Mouse (Mus musculus) subcutaneous adipose tissue, adult 2 months (tissue): ENCODE measurements around the gene Nlrp14. TPM values are rescaled to one million over a fixed set of nuclear protein-coding genes. Genes with fewer than 3 reads are reported as not detected.

Experiments
- polyA plus RNA-seq: library from polyadenylated mRNA; depleted of rRNA; stranded (reverse); fragments of >200 nt; gene quantifications from 2 replicates; pipeline ENCODE4 v1.2.3, GENCODE M21; 2012; ENCODE audit warnings: low replicate concordance; rRNA removed

Nlrp14 gene
- not detected in 2 replicates for polyA plus RNA-seq

GRCm38 (mm10) chr7:107166690-107167089, at the start of gene Nlrp14:
Gene Nlrp14 (plus strand): TSS chr7:107166990.

GRCm38 (mm10) chr7:107130983-107131382, 35.8 kb upstream of the Nlrp14 start, which contains the start of gene Olfr715:
Gene Olfr715 (minus strand): TSS chr7:107131083.

GRCm38 (mm10) chr7:107138027-107138426, 28.8 kb upstream of the Nlrp14 start, which contains the start of gene Olfr716:
Gene Olfr716 (plus strand): TSS chr7:107138327.

GRCm38 (mm10) chr7:107209204-107209860, 42.5 kb downstream of the Nlrp14 start, which contains the start of gene Rbmxl2:
Gene Rbmxl2 (plus strand): TSS chr7:107209445.

Other genes starting within 250 kb of the Nlrp14 start
- gene Olfr709-ps1, start 234.8 kb upstream of the Nlrp14 start, polyA plus RNA-seq, result not detected in 2 replicates
- not detected in 2 replicates for gene Olfr710, start 218.7 kb upstream of the Nlrp14 start, polyA plus RNA-seq
- not detected in 2 replicates for gene Olfr6, start 203.1 kb upstream of the Nlrp14 start, polyA plus RNA-seq
- gene Olfr711, start 191.5 kb upstream of the Nlrp14 start, polyA plus RNA-seq, result not detected in 2 replicates
- not detected in 2 replicates for gene Olfr2, start 160.9 kb upstream of the Nlrp14 start, polyA plus RNA-seq
- gene Olfr713, start 135.8 kb upstream of the Nlrp14 start, polyA plus RNA-seq, result not detected in 2 replicates
- gene Olfr714, start 96.0 kb upstream of the Nlrp14 start, polyA plus RNA-seq, result not detected in 2 replicates
- not detected in 2 replicates for gene Olfr17, start 73.8 kb upstream of the Nlrp14 start, polyA plus RNA-seq
- gene Olfr715b, start 56.6 kb upstream of the Nlrp14 start, polyA plus RNA-seq, result not detected in 2 replicates
- not detected in 2 replicates for gene Olfr715, start 35.9 kb upstream of the Nlrp14 start, polyA plus RNA-seq
- gene Olfr716, start 28.7 kb upstream of the Nlrp14 start, polyA plus RNA-seq, result not detected in 2 replicates
- not detected in 2 replicates for gene Rbmxl2, start 42.5 kb downstream of the Nlrp14 start, polyA plus RNA-seq
- gene Syt9, start 203.7 kb downstream of the Nlrp14 start, polyA plus RNA-seq, result 0.73 TPM in 1 of 2 replicates, not detected in the other